Mouse (Mus musculus) neural tube, embryonic 13.5 days (tissue): ENCODE data around the gene Pkp3. TPM values are rescaled to one million over a fixed set of nuclear protein-coding genes. Genes with fewer than 3 reads are reported as not detected.
"Not testable (repeated sequence)": the region's sequence is repeated elsewhere in the genome, so short reads cannot be mapped to it uniquely, and the experiment has no call there.

ENCODE experiments used
- ATAC-seq: fragments of 200-750 bp; cut with Nextera tagmentation; 2 replicates; pipeline ENCODE4 v1.8.0; 2017; ENCODE audit warnings: low read depth, mild to moderate bottlenecking, moderate TSS enrichment, moderate library complexity
- H3K27ac ChIP-seq: fragments of 300-500 bp; sonication (generic); replicated peaks from 2 replicates; pipeline ENCODE4 v1.5.1; 2015; ENCODE audit warnings: moderate library complexity, mild to moderate bottlenecking, inconsistent platforms
- H3K27me3 ChIP-seq: fragments of 300-500 bp; sonication (generic); 2 replicates; pipeline ENCODE4 v1.6.1; 2015; ENCODE audit warnings: mild to moderate bottlenecking, inconsistent platforms
- H3K36me3 ChIP-seq: fragments of 300-500 bp; sonication (generic); 2 replicates; pipeline ENCODE4 v1.6.1; 2015; ENCODE audit warnings: mild to moderate bottlenecking, inconsistent platforms
- H3K4me1 ChIP-seq: fragments of 300-500 bp; sonication (generic); replicated peaks from 2 replicates; pipeline ENCODE4 v1.6.1; 2015; ENCODE audit warnings: inconsistent platforms
- H3K4me2 ChIP-seq: fragments of 300-500 bp; sonication (generic); 2 replicates; pipeline ENCODE4 v1.6.1; 2015; ENCODE audit warnings: inconsistent platforms, mild to moderate bottlenecking, moderate library complexity
- H3K4me3 ChIP-seq: fragments of 300-500 bp; sonication (generic); 2 replicates; pipeline ENCODE4 v1.5.1; 2015; ENCODE audit warnings: mild to moderate bottlenecking, inconsistent platforms
- H3K9ac ChIP-seq: fragments of 300-500 bp; sonication (generic); 2 replicates; pipeline ENCODE4 v1.6.1; 2015; ENCODE audit warnings: moderate library complexity, mild to moderate bottlenecking, inconsistent platforms
- H3K9me3 ChIP-seq: fragments of 300-500 bp; sonication (generic); 2 replicates; pipeline ENCODE4 v1.6.1; 2016; ENCODE audit warnings: inconsistent platforms
- WGBS: fragments of 180-500 bp; shearing (Covaris S2); methylation state at CpG from one replicate; pipeline ENCODE4 v1.1.7; 2015; 5-methylcytosine and 5-hydroxymethylcytosine counted together
- polyA plus RNA-seq: library from polyadenylated mRNA; unstranded; fragments of >200 nt; fragmentation: Nextera tagmentation; extraction: Ambion mirVana; gene quantifications from 2 replicates; pipeline ENCODE4 v1.2.1, GENCODE M21; 2015

The Pkp3 gene
- 0.38 and 1.2 TPM in 2 replicates for polyA plus RNA-seq

DNA sequence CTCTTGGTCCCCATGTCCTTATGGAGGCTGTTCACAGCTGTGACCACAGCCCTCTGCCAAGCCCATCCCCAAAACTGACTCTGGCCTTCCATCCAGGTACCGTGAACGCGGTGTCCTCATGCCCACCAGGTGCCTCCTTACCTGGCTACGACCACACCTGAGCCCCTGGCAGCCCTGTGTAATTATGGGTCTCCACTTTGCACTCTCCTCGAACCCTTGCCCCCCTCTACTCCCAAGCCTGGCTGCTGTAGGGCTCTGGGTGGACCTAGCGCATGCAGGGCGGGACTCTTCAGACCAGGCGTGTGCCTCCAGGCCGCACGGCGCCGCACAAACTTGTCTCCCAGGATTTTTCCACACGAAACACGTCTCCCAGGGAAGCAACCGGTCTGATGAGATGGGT lies at the start of gene Pkp3:
Gene Pkp3, plus strand, starts transcription at position 378 of the 400 bp plus-strand sequence.
- Histone ChIP-seq H3K9ac (no peak within 1 kb of the TSS), H3K36me3 (no peaks in the 10 kb centered on the region), H3K4me2 (no peak within 1 kb of the TSS), H3K27ac (no peak within 1 kb of the TSS), H3K9me3 (no peaks in the 10 kb centered on the region), H3K4me1 (no peaks in the 10 kb centered on the region), H3K4me3 (no peak within 1 kb of the TSS), H3K27me3 (peaks cover 14% of the 10 kb centered on the region)
- no peak for ATAC-seq
- 90% methylated on average over 15 of the region's 15 CpGs for WGBS

GRCm38 (mm10) chr7:141028831-141029230 lies 49.2 kb upstream of the Pkp3 start, which contains the start of gene Gm17387:
Gm17387 (plus strand) TSS chr7:141029131.
- H3K36me3 ChIP-seq, result no peaks in the 10 kb centered on the region
- no peak within 1 kb of the TSS for H3K4me2 ChIP-seq
- no peak for ATAC-seq
- peaks cover 19% of the 10 kb centered on the region; the same call in 1 of the 2 replicates for H3K4me1 ChIP-seq
- no peaks in the 10 kb centered on the region for H3K9me3 ChIP-seq
- no peak within 1 kb of the TSS for H3K4me3 ChIP-seq
- no peaks in the 10 kb centered on the region for H3K27me3 ChIP-seq
- no peak within 1 kb of the TSS for H3K9ac ChIP-seq
- WGBS, result 90% methylated on average over 2 of the region's 2 CpGs
- no peak within 1 kb of the TSS for H3K27ac ChIP-seq

GRCm38 (mm10) chr7:141030390-141030789 lies 47.6 kb upstream of the Pkp3 start:
- Histone ChIP-seq H3K4me2 (no peak overlapping the region), H3K4me1 (peaks cover 13% of the 10 kb centered on the region; the same call in 1 of the 2 replicates), H3K36me3 (no peaks in the 10 kb centered on the region), H3K27ac (no peak overlapping the region), H3K4me3 (no peak overlapping the region), H3K9me3 (no peaks in the 10 kb centered on the region), H3K9ac (no peak overlapping the region), H3K27me3 (no peaks in the 10 kb centered on the region)
- ATAC-seq, result no peak
- WGBS, result 40% methylated on average over 3 of the region's 3 CpGs

GRCm38 (mm10) chr7:141032458-141033167 lies 45.4 kb upstream of the Pkp3 start:
- no peak for ATAC-seq
- Histone ChIP-seq H3K4me1 (no peaks in the 10 kb centered on the region), H3K9me3 (no peaks in the 10 kb centered on the region), H3K36me3 (no peaks in the 10 kb centered on the region), H3K4me2 (no peak overlapping the region), H3K9ac (no peak overlapping the region), H3K27me3 (no peaks in the 10 kb centered on the region), H3K4me3 (no peak overlapping the region), H3K27ac (no peak overlapping the region)
- WGBS, result 83% methylated on average over 9 of the region's 9 CpGs

GRCm38 (mm10) chr7:141036624-141037023 lies 41.4 kb upstream of the Pkp3 start:
- H3K4me1 ChIP-seq, ATAC-seq, H3K4me2 ChIP-seq, H3K9ac ChIP-seq, H3K27ac ChIP-seq, H3K9me3 ChIP-seq, H3K4me3 ChIP-seq, H3K27me3 ChIP-seq, H3K36me3 ChIP-seq: not testable (repeated sequence)
- 70% methylated on average over 1 of the region's 2 CpGs for WGBS

- H3K4me2 ChIP-seq, result no peak overlapping the region
- H3K27me3 ChIP-seq, result no peaks in the 10 kb centered on the region
- no peaks in the 10 kb centered on the region for H3K36me3 ChIP-seq
- WGBS, result 85% methylated on average over 20 of the region's 21 CpGs
- H3K4me3 ChIP-seq, result no peak overlapping the region
- no peak overlapping the region for H3K9ac ChIP-seq
- ATAC-seq, result no peak
- H3K9me3 ChIP-seq, result no peaks in the 10 kb centered on the region
- H3K27ac ChIP-seq, result no peak overlapping the region
- peaks cover 10% of the 10 kb centered on the region for H3K4me1 ChIP-seq
Observed at GRCm38 (mm10) chr7:141038090-141039032, 39.7 kb upstream of the Pkp3 start.

DNA sequence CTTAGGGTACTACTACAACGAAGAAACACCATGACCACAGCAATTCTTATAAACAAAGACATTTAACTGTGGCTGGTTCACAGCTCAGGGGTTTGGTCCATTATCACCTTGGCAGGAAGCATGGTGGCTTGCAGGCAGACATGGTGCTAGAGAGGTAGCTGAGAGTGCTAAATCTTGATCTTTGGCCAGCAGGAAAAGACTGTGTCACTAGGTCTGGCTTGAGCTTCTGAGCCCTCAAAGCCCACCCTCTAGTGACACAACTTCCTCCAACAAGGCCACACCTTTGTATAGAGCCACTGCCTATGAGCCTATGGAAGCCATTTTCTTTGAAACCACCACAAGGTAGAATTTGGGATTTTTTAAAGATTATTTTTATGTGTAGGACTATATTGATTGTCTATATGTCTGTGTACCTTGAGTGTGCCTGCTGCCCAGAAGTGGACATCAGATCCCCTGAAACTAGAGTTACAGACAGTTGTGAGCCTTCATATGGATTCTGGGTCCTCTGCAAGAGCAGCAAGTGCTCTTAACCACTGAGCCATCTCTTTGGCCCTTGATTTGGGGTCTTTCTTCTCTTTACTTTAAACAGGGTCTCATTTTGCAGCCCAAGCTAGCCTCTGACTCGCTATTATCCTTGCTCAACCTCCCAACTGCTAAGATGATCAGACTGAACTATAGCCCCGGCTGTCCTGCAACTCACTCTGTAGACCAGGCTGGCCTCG lies 38.5 kb upstream of the Pkp3 start:
- no peaks in the 10 kb centered on the region for H3K36me3 ChIP-seq
- H3K9me3 ChIP-seq, result no peaks in the 10 kb centered on the region
- no peak overlapping the region for H3K4me2 ChIP-seq
- ATAC-seq, result no peak
- no peak overlapping the region for H3K4me3 ChIP-seq
- H3K27ac ChIP-seq, result no peak overlapping the region
- H3K27me3 ChIP-seq, result no peaks in the 10 kb centered on the region
- H3K9ac ChIP-seq, result no peak overlapping the region
- WGBS, result 91% methylated on average over 4 of the region's 4 CpGs
- peaks cover 10% of the 10 kb centered on the region for H3K4me1 ChIP-seq

GRCm38 (mm10) chr7:141040867-141041606 lies 37.0 kb upstream of the Pkp3 start:
- Histone ChIP-seq H3K4me1 (peaks cover 10% of the 10 kb centered on the region), H3K4me3 (no peak overlapping the region), H3K27ac (peak overlapping the region; percentile 68), H3K9me3 (no peaks in the 10 kb centered on the region), H3K36me3 (no peaks in the 10 kb centered on the region), H3K4me2 (no peak overlapping the region), H3K9ac (peak overlapping the region; percentile 18; the same call in 1 of the 2 replicates), H3K27me3 (no peaks in the 10 kb centered on the region)
- WGBS, result 34% methylated on average over 6 of the region's 9 CpGs
- ATAC-seq, result no peak

DNA sequence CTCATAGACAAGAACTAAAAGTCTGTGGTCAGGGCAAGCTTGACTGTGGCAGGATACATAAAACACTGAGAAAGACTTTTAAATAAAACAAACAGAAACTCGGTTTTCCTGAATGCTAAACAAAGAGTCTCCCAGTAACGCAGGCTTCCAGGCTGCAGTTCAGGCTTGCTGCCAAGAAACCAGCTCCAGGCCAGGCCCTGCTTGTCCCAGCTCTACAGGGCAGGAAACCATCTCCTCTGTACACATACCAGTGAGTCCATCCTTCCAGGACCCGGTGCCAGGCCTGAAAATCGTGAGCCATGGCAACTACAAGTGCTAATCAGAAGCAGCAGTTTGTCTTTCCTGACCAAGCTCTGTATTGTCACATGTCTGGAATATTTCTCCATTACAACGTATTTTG lies 36.4 kb upstream of the Pkp3 start:
- Histone ChIP-seq H3K27ac (peak overlapping the region; percentile 68), H3K9ac (no peak overlapping the region), H3K27me3 (no peaks in the 10 kb centered on the region), H3K36me3 (no peaks in the 10 kb centered on the region), H3K4me2 (no peak overlapping the region), H3K9me3 (no peaks in the 10 kb centered on the region), H3K4me1 (peaks cover 10% of the 10 kb centered on the region), H3K4me3 (no peak overlapping the region)
- WGBS, result 23% methylated on average over 5 of the region's 5 CpGs
- peak; percentile 67; the same call in 1 of the 2 replicates for ATAC-seq

DNA sequence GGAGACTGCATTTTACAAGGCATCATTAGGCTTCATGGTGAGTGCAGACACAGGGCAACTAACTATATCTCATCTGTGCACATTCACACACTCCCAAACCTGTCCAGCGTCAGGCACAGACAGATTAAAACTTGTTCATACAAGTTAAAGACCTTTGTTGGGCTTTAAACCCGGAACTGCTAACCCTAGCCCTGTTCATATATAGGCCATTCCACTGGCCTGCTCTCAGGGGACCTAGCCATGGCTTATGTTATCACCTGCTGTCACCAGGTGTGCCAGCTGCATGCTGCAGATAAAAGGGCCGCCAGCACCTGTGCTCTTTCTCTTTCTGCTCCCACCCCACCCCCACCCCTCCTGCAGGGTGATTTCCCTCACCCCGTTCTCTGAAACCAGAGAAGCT lies 35.5 kb upstream of the Pkp3 start:
- peaks cover 14% of the 10 kb centered on the region for H3K4me1 ChIP-seq
- WGBS, result 45% methylated on average over 4 of the region's 4 CpGs
- ATAC-seq, result no peak

GRCm38 (mm10) chr7:141046931-141047580 lies 31.0 kb upstream of the Pkp3 start:
- Histone ChIP-seq H3K4me2 (peak overlapping the region; percentile 71), H3K9ac (no peak overlapping the region), H3K27ac (peak overlapping the region; percentile 61), H3K4me1 (peaks cover 15% of the 10 kb centered on the region), H3K27me3 (no peaks in the 10 kb centered on the region), H3K36me3 (no peaks in the 10 kb centered on the region), H3K9me3 (no peaks in the 10 kb centered on the region), H3K4me3 (no peak overlapping the region)
- no peak for ATAC-seq
- WGBS, result 57% methylated on average over 6 of the region's 6 CpGs

More for the DNA sequence above, 35.5 kb upstream of the Pkp3 start:
- Histone ChIP-seq H3K27me3 (no peaks in the 10 kb centered on the region), H3K4me3 (no peak overlapping the region), H3K9me3 (no peaks in the 10 kb centered on the region), H3K9ac (no peak overlapping the region), H3K4me2 (no peak overlapping the region), H3K36me3 (no peaks in the 10 kb centered on the region), H3K27ac (no peak overlapping the region)
